Mouse (Mus musculus): ENCODE results near the gene Abhd16a. TPM values are rescaled to one million over a fixed set of nuclear protein-coding genes. Genes with fewer than 3 reads are reported as not detected.

Abhd16a gene
- polyA plus RNA-seq, 1 experiment from 2014 or later = 92.1 TPM

DNA sequence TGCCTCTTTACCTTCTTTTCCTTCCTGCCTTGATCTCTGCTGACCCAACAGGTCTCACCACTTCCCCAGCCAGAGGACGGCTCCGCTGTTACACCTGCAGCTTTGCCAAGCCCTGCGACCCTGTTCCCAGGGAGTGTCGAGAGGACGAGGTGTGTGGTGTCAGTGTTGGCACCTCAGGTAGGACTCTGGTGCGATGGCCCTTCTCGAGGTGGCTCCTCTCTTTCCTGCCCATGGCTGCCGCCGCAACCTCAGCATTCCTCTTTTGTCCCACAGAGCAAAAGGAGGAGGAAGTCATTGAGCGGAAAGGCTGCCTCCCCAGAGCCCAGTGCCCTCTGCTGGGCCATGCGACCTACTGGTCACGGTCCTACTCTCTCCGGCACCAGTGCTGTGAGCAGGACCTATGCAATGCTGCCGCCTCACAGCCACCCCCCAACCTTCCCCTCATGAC, 11.3 kb upstream of the Abhd16a start, which contains the start of gene Ly6g6d:
Gene Ly6g6d, minus strand, starts transcription at position 280 of the 448 bp plus-strand sequence.
- Histone ChIP-seq H3K4me2 (replicated peaks) (peak within 1 kb of the TSS; percentile 55), H3K27ac (peak within 1 kb of the TSS; percentile 71), H3K4me1 (replicated peaks) (peaks cover 36% of the 10 kb centered on the region), H3K4me3 (replicated peaks) (peak within 1 kb of the TSS; percentile 13; the same call in 1 of the 2 replicates), H3K36me3 (no peaks in the 10 kb centered on the region), H3K27me3 (replicated peaks) (no peaks in the 10 kb centered on the region), H3K9me3 (no peaks in the 10 kb centered on the region), H3K9ac (peak within 1 kb of the TSS; percentile 36; the same call in 1 of the 2 replicates)
- peak; percentile 42; the same call in 1 of the 2 replicates for ATAC-seq
- WGBS = 13% methylated on average over 14 of the region's 14 CpGs

DNA sequence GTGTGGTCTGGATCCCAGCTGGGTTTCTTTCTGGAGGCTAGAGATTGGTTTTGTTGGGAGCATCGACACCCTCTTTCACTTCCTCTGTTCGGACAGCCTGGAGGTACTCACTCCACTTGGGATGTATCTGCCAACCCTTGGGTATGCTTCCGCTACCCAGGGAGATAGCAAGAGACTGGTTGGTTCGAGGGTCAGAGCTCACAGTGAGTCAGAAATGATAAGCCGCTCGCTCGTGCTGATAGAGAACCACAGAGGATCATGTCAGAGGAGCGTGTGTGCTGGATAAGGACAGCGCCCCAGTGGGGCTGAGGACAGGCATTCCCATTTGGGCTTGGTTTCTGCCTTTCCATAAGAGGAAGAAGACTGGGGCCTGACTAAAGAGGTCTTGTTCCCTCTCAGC, 9.3 kb upstream of the Abhd16a start:
- Histone ChIP-seq H3K9ac (no peak overlapping the region), H3K36me3 (no peaks in the 10 kb centered on the region), H3K9me3 (no peaks in the 10 kb centered on the region), H3K4me1 (replicated peaks) (peaks cover 30% of the 10 kb centered on the region), H3K4me3 (replicated peaks) (no peak overlapping the region), H3K27ac (peak overlapping the region; percentile 48; the same call in 1 of the 2 replicates), H3K27me3 (replicated peaks) (no peaks in the 10 kb centered on the region), H3K4me2 (replicated peaks) (no peak overlapping the region)
- 42% methylated on average over 9 of the region's 9 CpGs for WGBS
- peak; percentile 87 for ATAC-seq

DNA sequence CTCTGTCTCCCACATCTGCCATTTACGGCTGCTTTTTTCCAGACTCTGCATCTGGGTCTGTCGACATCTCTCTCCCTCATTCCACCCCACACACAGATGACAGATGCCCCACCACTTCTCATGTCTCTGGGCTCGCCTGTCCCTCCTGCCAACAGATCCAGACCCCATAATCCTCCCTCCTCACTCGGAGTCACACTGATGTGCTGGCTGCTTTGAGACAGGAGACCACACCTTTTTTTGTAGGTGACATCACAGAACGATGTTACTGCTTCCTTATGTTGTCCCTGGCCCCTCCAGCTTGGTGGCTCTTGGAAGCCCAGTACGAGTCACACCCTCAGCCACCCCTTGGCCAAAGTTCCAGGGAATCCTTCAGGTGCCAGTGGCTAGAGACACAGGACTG, 8.8 kb upstream of the Abhd16a start:
- Histone ChIP-seq H3K36me3 (no peaks in the 10 kb centered on the region), H3K27me3 (replicated peaks) (no peaks in the 10 kb centered on the region), H3K4me2 (replicated peaks) (no peak overlapping the region), H3K9me3 (no peaks in the 10 kb centered on the region), H3K9ac (no peak overlapping the region), H3K27ac (peak overlapping the region; percentile 48; the same call in 1 of the 2 replicates), H3K4me3 (replicated peaks) (no peak overlapping the region), H3K4me1 (replicated peaks) (peaks cover 30% of the 10 kb centered on the region)
- ATAC-seq = peak; percentile 25
- WGBS = 34% methylated on average over 6 of the region's 6 CpGs

DNA sequence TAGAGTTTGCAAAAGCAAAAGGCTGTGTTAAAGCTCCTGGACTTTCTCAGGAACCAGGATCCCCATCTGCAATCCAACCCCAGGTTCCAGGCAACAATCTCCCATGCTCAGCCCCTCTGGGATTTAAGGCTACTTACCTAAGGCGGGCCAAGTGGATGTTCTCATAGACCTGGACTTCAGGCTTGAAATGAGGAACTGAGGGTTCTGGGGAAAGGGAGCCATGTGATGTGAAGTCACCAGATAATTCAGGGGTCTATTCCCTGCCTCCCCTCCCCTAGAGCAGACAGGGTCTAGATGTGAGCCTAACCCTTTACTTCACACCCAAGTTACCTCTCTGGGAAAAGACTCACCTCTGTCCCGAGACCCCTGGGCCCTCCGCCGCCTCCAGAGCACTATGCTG, 8.4 kb upstream of the Abhd16a start:
- 80% methylated on average over 4 of the region's 4 CpGs for WGBS
- no peak overlapping the region for H3K4me3 ChIP-seq (replicated peaks)
- H3K4me1 ChIP-seq (replicated peaks) = peaks cover 30% of the 10 kb centered on the region
- no peak overlapping the region for H3K27ac ChIP-seq
- H3K36me3 ChIP-seq = no peaks in the 10 kb centered on the region
- no peak overlapping the region for H3K4me2 ChIP-seq (replicated peaks)
- no peak overlapping the region for H3K9ac ChIP-seq
- no peaks in the 10 kb centered on the region for H3K9me3 ChIP-seq
- no peak for ATAC-seq
- H3K27me3 ChIP-seq (replicated peaks) = no peaks in the 10 kb centered on the region

DNA sequence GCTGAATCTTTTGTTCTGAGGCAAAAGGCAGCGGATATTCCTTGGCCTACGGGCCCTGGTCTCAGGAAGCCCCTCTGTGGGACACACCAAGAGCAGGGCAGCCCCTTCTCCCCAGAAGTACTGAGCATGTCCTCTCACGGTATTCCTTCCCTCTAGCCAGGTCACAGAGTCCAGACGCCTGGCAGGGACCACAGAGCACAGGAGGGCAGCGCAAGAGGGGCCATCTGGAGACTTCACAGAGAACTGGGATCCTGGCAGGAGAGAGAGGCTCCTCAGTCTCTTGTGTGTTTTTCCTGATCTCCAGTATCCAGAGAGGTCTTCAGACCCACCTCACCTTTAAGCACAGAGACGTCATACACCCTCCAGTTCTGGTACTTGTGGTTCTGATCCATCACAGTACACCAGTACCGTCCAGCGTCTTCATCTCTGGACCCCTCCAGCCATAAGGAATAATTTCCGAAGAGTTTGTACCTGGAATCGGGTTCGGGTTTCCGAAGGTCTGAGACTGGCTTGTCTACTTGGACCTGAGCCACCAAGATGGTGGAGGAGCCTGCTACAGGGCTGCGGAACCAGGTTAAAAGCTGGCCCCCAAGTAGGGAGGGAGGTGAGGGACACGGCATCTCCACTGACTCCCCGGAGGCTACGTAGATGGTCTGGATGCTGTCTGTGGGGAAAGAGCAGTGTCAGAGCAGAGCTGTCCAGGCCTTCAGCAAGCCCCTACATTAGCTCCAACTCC, 6.1 kb upstream of the Abhd16a start:
- ATAC-seq = no peak
- no peaks in the 10 kb centered on the region for H3K36me3 ChIP-seq
- H3K27ac ChIP-seq = no peak overlapping the region
- no peaks in the 10 kb centered on the region for H3K27me3 ChIP-seq (replicated peaks)
- no peaks in the 10 kb centered on the region for H3K9me3 ChIP-seq
- whole genome bisulfite sequencing = 82% methylated on average over 16 of the region's 16 CpGs
- H3K4me2 ChIP-seq (replicated peaks) = no peak overlapping the region
- no peak overlapping the region for H3K9ac ChIP-seq
- peaks cover 15% of the 10 kb centered on the region; the same call in 1 of the 2 replicates for H3K4me1 ChIP-seq (replicated peaks)
- H3K4me3 ChIP-seq (replicated peaks) = no peak overlapping the region

DNA sequence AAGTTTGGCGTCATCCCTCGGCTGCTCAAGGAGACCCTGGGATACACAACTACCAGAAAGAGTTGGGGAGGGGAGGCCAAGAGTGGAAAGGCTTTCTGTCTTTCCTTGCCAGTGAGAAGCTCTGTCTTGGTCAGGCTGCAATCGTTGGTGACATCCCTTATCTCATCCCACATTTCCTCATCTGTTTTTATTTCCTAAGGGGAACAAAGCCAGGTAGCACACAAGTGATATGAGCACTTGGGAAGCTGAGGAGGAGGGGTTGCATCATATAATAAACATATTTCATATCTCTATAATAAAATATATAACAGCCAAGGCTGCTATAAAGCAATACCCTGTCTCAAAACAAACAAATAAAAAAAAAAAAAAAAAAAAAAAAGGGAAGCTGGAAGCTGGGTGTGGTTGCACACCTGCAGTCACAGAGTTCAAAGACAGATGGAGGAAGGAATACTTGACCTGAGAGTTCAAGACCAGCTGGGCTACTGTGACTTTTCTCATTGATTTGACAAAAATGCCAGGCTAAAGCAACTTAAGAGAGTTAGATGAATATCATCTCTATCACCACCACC, 5.0 kb upstream of the Abhd16a start:
- Histone ChIP-seq H3K36me3 (no peaks in the 10 kb centered on the region), H3K27ac (no peak overlapping the region), H3K4me3 (replicated peaks) (no peak overlapping the region), H3K9me3 (no peaks in the 10 kb centered on the region), H3K27me3 (replicated peaks) (no peaks in the 10 kb centered on the region), H3K4me2 (replicated peaks) (no peak overlapping the region), H3K4me1 (replicated peaks) (peaks cover 14% of the 10 kb centered on the region; the same call in 1 of the 2 replicates), H3K9ac (no peak overlapping the region)
- WGBS = 71% methylated on average over 3 of the region's 3 CpGs
- no peak for ATAC-seq

DNA sequence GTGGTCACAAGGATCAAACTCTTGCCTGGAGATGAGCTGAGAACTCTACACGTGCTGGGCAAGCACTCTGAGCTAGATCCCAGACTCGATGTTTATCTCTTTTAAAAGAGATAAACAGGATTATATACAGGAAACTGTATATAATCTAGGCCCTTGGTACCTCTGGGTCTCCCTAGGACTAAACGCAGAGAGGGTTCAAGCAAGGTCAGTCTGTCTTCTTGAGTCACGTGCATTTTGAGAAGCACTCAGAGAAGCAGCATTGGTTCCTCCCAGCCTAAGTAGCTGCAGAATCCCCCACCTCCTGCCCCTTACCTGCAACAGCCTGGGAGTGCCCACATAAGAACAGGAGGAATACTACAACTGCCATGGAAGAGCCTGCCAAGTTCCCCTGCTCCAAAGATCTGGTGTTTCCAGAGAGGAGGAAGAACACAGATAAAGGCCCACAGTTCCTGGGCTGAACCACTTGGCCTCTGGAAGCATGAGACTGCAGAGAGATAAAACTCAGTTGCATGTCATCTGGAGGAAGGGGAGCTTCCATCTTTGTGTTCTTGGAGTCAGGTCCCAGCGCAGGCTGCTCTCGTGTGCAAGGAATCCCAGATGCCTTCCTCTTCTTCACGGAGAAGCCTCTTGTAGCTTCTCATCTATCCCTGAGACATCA, 3.7 kb upstream of the Abhd16a start, which contains the start of gene Ly6g6f:
Gene Ly6g6f, minus strand, starts transcription at position 403 of the 658 bp plus-strand sequence.
- H3K36me3 ChIP-seq = no peaks in the 10 kb centered on the region
- H3K4me1 ChIP-seq (replicated peaks) = peaks cover 14% of the 10 kb centered on the region
- no peak within 1 kb of the TSS for H3K4me3 ChIP-seq (replicated peaks)
- 61% methylated on average over 7 of the region's 7 CpGs for WGBS
- no peak within 1 kb of the TSS for H3K27ac ChIP-seq
- H3K9ac ChIP-seq = no peak within 1 kb of the TSS
- H3K4me2 ChIP-seq (replicated peaks) = no peak within 1 kb of the TSS
- no peaks in the 10 kb centered on the region for H3K27me3 ChIP-seq (replicated peaks)
- ATAC-seq = no peak
- no peaks in the 10 kb centered on the region for H3K9me3 ChIP-seq

DNA sequence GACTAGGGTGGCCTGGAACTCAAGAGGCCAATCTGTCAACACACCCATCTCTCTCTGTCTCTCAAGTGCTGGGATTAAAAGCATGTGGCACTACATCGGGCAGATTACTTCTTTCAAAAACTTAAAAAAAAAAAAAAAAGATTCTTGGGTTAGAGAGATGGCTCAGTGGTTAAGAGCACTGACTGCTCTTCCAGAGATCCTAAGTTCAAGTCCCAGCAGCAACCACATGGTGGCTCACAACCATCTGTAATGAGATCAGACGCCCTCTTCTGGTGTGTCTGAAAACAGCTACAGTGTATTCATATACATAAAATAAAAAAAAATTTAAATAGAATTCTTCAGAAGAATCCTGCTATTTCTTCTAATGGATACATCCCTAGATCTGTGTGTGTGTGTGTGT, 912 bp upstream of the Abhd16a start:
- 45% methylated on average over 2 of the region's 2 CpGs for WGBS
- H3K27ac ChIP-seq = no peak overlapping the region
- H3K9ac ChIP-seq = no peak overlapping the region
- no peak for ATAC-seq
- H3K36me3 ChIP-seq = peaks cover 11% of the 10 kb centered on the region
- no peaks in the 10 kb centered on the region for H3K27me3 ChIP-seq (replicated peaks)
- H3K9me3 ChIP-seq = no peaks in the 10 kb centered on the region
- no peak overlapping the region for H3K4me3 ChIP-seq (replicated peaks)
- H3K4me1 ChIP-seq (replicated peaks) = peaks cover 12% of the 10 kb centered on the region
- no peak overlapping the region for H3K4me2 ChIP-seq (replicated peaks)

DNA sequence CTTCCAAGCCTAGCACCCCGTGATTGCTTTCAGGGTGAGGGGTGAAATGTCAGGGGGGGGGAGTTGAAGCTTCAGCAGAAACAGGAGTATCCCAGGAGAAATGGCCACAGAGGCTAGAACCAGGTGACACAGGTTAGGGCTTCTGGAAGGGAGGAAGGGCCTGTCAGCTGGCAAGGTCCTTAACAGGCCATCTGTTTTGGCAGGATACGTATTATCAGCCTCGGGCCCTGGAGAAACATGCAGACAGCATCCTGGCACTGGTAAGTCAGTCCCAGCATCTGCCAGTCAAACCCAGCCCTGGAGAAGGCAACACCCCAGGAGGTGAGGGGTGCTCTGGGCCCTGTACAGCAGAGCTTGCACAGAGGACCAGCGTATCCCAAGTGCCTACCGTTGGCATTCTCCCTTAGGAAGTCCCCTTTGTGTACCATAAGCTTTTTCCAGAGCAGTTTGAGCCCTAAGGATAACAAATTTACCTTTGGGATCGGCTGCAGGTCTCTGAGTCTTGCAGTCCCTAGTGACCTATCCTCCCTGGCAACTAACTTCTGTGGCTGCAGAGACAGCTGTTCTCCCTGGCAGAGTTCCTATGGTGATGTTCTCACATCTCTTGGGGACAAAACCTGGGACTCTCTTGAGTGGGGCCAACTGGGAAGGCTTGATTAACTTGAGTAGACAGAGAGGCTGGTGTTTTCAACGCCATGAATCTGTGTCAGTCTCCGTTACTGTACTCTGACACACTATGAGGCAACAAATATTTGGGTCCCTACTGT, 1.3 kb downstream of the Abhd16a start:
- WGBS = 69% methylated on average over 8 of the region's 8 CpGs

DNA sequence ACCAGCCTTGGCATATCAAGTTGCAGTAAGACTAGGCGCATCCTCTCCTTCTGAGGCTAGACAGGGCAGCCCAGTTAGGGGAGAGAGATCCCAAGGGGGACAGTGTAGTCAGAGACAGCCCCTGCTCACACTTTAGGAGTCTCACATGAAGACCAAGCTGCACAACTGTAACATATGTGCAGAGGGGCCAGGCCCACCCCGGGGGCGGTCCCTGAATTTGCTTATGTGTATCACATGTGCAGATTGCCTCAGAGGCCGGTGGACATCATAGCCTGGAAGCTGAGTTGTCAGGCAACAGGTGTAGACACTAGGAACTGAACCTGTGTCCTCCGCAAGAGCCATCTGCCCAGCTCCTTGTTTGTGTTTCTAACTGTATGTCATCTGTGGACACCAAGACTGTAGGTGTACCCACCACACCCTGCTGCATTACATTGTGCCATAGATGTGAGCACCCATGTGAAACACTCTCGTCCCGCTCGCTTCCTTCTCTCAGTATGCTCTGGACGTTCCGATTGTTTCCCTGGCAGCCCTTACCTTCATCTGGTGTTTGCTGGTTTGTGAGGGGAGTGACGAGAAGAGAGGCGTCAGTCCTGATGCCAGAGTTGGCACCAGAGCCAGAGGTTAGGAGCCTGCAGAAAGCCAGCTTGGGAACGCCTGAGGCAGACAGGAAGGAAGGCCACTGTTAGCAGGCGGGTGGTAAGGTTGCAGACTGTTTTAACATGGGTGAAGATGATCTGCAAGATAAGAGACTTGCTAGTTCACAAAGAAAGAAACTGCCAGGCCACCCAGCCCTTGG, 3.5 kb downstream of the Abhd16a start:
- Histone ChIP-seq H3K9ac (no peak overlapping the region), H3K4me1 (replicated peaks) (peaks cover 16% of the 10 kb centered on the region), H3K9me3 (no peaks in the 10 kb centered on the region), H3K27ac (no peak overlapping the region), H3K36me3 (peaks cover 27% of the 10 kb centered on the region), H3K4me2 (replicated peaks) (no peak overlapping the region), H3K27me3 (replicated peaks) (no peaks in the 10 kb centered on the region), H3K4me3 (replicated peaks) (no peak overlapping the region)
- ATAC-seq = no peak
- 88% methylated on average over 14 of the region's 14 CpGs for WGBS

More for the DNA sequence above, 1.3 kb downstream of the Abhd16a start:
- peaks cover 11% of the 10 kb centered on the region for H3K36me3 ChIP-seq
- H3K9me3 ChIP-seq = no peaks in the 10 kb centered on the region
- H3K4me2 ChIP-seq (replicated peaks) = peak overlapping the region; percentile 66
- H3K9ac ChIP-seq = peak overlapping the region; percentile 88
- H3K4me3 ChIP-seq (replicated peaks) = peak overlapping the region; percentile 70
- peaks cover 16% of the 10 kb centered on the region for H3K4me1 ChIP-seq (replicated peaks)
- H3K27me3 ChIP-seq (replicated peaks) = no peaks in the 10 kb centered on the region
- no peak overlapping the region for H3K27ac ChIP-seq
- ATAC-seq = no peak

Measured in intestine, embryonic 15.5 days (tissue).